Mouse (Mus musculus) induced T-regulatory cell, adult 2 months (primary cell): ENCODE results near the gene Atg101.

Source experiments
- DNase-seq: peaks from one replicate; pipeline ENCODE4 v3.0.0-alpha.2; 2012; ENCODE audit warnings: low read depth

Atg101 gene

DNA sequence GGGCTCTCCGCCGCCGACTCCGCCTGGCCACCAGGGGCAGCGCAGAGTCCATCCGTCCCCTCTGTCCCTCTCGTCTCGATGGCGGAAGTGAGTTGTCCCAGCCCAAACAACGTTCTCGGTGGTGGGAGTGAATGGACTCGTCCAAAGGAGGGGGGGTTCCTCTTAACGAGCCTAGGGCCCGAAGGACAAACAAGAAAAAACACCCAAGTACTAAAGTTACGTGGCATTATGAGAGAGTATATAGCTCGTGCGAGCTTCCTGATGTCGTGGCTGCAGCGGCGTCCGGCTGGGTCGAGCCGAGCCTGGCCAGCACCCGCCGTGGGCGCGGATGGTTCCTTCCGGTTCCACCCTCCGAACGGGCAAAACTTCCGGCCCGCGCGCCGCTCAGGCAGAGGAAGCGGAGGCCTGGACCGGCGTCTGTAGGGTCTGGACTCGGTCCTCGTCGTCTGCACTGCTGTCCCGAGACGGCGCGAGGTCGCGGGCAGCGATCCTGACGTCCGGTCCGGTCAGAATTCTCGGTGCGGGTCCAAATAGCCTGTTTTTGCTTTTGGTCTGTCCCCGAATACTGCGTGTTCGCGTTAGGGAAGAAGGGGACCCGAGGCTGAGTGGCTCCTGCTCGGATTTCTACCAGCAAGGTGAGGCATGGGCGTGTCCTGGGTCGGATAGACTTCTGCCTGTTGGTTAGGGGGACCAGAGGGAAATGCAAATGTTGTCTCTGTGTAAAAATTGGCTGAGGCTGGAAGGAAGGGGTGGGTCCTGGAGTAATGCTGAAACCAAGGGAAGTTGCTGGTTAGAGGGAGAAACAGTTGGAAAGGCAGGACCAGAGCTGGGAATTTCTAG is at the start of gene Atg101:
Gene Atg101, plus strand, starts transcription at position 362 of the 840 bp plus-strand sequence.
- DNase-seq: peak; percentile 97

DNA sequence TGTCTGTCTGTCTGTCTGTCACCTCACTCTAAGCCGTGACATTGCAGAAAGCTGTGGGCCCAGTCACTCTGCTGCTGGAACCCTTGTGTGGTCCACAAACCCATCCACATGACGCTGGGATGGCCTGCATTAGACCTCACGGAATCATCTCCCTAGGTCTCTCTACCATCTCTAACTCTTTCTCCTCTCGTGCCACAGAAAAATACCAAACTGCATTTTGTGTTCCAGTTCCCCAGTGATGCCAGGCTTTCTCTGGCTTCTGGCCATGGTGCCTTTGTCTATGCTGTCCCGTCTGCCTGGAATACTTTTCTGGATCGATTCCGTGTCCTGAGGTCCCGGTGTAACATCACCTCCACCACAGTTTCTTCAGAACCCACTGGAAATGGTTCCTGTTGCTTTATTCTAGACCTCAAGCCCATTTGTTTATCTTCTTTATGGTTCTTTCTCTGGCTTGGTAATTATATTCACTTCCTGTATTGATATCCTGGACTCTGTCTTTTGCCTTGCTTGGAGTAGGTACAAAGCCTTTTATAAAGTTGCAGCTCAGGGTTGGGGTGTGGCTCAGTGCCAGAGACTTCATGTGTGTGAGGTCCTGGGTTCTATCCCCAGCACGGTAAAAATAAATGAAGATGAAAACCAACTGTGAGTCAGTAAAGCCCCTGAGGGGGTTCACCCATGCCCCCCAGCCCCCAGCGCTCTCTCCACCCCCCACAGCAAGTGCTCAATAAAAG is 49.3 kb upstream of the Atg101 start:
- no peak for DNase-seq

DNA sequence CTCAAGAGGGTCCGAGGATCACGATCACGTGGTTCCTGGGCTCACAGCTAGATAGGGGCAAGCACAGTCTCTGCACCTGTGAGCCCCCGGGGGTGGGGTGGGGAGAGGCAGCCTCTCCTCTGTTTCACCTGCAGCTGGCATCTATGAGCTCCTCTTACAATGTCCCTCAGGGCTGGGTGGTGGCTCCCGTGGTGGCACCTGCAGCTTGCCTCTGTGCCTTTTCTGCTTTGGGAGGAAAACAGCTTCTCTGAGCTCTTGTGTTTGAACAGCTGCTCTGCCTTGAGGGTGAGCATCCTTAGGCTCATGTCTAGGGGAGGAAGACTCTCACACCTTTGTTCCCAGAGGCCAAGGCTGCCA is 48.8 kb upstream of the Atg101 start:
- DNase-seq: no peak

DNA sequence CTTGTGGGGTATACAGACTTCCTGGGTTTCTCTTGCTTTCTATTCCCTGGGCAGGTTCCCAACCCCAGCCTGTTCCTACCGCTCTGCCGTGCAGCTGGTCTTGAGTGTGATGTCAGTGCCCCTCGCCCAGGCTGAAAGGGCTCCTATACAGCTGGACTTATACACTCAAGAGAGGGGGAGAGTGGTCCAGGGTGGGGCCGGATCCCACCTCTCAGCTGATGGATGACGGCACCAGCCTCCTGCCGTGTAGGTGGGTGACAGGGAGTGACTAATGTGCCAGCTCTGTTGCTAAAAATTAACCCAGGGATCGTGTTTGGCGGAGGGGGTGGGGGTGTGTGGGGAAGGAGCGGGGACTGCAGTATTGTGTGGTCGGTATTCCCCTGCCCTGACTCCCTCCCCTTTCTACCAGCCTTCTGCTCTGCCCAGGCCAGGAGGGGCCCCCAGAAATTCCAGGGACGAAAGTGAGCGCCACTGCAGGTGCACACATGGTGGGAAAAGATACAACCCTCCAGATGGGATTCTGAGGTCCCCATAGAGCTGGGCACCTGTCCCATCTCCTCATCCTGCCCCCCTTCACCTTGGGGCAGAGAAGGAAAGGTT is 48.2 kb upstream of the Atg101 start:
- DNase-seq: no peak

DNA sequence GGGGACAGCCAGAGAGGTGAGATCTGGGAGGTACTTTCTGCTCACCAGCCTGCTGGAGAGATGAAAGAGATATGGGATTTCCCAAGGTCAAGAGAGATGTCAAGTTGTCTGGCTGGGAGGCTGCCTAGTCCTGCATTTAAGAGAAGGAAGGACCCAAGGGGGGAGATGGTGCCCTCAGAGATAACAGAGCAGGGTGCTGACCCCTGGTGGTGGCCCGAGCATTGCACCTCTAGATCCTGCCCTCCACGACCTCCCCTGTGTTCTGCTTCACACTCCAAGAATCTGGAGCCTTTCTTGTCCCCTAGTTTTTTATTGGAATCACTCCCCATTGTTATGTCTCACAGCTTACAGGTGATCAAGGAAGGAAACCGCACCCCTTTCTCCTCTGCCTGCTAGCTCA is 47.2 kb upstream of the Atg101 start:
- DNase-seq: peak; percentile 83

DNA sequence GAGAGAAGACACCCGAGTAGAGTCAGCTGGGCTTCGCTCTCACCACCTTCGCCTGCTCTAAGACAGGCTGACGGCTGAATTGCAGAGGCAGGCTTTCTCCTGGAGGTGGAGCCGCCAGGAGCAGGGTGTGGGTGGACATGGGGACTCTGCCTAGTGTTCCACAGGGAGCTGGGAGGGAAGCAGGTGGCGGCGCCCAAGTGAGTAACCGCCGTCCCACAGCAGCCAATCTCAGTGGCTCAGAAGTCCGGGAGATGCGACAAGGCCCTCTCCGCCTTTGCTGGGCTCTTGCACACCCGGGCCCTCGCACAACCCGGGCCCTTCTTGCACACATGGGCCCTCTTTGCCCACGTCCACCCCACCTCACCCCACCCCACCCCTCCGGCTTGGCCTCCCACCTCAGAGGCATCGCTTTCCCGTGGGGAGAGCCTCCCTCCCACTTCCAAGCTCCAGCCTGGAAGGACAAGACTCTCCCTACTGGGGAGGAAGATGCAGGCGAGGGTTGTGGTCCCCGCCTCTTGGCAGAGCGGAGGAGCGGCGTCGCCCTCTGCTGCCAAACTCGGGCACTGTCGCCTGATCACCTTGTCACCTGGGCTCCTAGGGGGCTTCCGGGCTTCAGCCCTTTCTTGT is 45.1 kb upstream of the Atg101 start:
- peak; percentile 77 for DNase-seq

DNA sequence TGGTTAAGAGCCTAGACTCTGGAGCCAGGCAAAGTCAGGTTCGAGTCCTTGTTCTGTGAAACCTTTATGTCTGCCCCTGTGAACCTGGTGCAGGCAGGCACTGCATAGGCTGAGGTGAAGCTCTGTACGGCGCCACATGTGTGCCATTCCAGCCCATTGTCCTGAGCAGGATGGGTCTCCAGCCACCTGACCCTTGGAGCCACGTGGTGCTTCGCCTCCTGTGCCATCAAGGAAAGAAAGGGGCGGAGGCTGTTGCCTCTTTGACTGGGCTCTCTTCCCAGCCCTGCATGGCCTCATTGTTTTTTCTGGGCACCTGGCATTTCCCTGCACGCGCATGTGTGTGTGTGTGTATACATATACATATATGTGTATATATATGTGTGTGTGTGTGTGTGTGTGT is 44.3 kb upstream of the Atg101 start:
- no peak for DNase-seq

DNA sequence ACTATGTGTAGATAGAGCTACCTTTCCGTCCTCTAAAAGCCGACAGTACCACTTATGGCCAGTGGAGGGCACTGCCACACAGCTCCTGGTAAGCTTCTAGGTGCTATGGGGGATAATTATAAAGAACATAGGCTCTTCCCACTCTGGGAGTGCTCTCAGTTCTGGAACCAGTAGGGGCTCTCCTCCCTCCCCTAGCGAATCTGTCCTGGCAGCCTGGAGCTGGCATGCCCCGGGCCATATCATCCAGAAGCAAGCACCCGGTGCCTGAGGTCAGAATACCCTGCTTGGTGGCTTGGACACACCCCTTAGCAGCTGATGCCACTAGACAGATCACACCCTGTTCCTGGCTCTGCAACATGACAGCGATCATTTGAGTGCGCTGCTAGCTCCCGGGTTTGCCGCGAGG is 43.3 kb upstream of the Atg101 start:
- peak; percentile 95 for DNase-seq

DNA sequence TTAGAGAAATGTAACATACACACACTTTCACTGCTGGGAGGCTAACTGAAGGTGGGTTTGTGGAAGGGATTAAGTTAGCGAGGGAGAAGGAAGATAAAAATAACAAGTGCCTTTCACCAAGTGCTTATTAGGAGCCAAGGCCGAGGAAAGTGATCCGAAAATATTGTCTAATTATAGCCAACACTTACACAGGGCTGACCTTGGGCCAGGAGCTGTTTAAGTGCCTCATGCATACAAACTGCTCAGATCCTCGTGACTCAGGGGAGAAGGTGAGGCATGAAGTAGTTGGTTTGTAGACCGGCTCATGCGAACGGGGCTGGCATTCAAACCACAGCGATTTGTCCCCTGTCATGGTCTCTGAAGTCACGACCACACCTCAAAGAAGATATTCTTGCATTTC is 42.8 kb upstream of the Atg101 start:
- DNase-seq: no peak

DNA sequence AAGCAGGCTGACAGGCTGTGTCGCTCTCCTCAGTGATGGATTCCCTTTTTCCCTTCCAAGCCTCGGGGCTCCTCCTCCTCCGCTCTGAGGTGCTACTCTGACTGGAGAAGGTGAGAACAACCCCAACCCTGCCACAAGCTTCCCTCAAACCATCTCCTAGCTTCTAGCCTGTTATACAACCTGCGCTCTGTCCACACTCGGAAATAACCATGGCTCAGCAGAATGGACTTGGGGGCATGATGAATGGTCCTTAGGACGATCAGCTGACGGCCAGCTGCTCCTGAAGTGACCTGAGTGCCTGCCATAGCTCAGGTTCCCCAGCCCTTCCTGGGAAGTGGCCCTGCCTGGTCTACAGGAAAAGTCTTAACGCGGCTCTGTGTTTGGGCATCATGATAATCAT is 42.2 kb upstream of the Atg101 start:
- peak; percentile 20 for DNase-seq

DNA sequence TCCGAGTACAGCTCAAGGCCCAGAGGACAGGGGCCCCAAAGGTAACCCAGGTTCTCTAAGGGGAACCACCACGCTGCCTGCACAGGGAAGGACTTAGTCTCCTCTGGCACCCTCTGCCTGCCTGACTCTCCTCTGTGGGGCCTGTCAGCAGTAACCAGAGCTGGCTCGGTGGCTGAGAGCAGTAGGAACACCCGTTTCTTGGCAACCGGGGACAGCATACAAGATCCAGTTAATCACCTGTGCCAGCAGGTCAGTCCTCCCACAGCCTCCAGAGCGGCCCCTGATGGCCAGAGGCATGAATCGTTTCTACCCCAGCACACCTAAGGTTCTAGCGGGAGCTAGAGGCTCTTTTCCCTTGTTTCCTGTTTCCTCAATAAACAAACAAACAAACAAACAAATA is 41.4 kb upstream of the Atg101 start:
- DNase-seq: peak; percentile 69

DNA sequence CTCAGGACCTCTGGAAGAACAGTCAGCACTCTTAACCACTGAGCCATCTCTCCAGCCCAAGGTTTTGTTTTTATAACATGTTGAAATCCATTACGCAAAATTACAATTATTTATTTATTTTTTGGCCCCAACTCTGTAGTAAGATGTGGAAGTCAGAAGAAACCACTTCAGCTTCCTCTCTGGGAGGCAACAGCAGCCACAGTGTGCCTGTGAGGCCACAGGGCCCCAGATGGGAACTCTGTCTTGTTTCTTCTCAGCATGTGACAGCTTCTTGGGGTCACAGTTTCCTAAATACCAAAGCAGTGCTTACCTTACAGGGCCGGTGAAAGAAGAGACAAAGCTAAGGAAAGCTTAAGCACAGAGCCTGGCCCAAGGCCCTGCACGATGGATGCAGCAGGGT is 40.1 kb upstream of the Atg101 start:
- peak; percentile 35 for DNase-seq

DNA sequence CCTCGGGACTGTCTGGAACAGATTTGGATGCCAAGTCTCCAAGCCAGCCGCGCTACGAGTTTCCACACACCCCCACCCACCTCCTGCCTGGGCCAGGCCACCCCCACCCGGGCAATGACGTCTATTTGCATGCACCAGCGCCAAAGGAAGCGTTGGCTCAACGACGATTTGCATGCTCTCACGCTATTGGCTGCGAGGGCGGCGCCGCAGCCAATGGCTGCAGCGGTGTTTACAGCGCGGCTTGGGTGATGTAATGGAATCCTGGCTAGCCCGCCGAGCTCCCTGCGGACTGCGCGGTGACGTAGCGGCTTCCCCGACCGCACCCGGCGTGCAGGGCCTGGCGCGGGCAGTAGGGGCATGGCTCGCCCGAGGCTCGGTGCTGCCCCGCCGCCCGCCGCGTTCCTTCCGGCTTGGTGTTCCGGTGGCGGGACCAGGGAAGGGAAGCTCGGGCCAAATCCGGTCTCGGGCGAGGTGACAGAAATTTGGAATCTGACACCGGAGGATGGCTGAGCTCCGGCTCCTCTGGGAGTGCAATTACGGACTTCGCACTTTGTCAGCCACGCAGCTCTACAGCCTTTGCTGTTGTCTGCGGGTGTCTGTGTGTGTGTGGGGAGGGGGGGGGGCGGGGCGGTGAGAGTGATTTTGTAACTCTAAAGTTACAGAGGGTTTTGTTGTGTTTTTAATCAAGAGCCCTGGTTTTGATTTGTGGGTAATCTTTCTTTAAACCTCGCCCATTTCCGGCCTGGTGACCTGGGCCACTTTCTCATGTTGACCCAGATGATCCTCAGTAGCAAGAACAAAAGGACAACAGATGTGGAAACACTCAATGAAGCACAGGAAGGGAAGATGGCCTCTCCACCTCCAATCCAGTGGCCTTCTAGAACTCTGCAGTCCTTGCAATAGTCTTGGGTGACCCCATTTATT is 37.6 kb upstream of the Atg101 start:
- peak; percentile 98 for DNase-seq

DNA sequence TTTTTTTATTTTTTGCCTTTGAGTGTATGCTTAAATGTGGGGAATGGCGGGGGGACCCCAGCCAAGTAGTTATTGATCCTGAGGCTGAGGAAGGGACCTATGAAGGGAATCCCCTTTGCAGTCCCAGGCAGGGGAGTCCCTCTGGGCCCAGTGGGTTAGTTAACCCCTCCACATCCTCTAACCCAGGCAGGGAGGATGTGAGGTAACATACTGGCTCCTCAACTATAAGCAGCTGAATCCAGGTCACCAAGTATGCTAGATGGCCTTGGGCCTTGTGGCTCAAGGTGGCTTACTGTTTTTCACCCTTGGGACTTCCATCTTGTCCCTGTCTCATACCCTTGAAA is 36.9 kb upstream of the Atg101 start:
- DNase-seq: peak; percentile 83

DNA sequence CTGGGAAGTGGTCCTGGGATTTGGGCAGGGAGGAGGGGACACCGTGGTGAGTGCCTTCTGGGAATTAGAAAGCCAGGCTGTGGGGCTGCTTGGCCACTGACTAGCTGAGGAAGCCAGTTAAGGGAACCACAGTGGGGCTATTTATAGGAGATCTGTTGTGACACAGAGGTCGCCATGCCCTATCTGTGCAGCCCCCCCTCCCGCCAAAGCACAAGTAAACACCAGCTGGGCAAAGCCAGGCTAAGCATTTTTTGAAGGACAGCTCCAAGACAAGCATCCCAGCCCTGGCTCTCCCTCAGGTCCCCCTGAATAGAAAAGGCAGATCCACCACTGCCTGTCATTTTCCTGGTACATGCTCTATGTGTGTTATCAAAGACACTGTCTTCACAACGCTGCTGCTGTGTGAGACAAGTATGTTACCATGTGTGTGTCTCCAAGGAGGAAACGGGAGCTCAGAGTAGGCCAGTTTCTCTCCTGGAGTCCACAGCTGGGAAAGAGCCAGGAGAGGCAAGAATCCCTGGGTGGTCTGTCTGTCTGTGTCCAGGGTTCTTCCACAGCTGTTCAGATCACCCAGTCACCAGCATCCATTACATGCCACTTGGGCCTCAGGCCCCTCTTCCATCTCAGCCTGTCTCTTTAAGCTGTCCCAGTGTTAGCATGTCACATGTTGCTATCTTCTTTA is 35.9 kb upstream of the Atg101 start:
- no peak for DNase-seq

DNA sequence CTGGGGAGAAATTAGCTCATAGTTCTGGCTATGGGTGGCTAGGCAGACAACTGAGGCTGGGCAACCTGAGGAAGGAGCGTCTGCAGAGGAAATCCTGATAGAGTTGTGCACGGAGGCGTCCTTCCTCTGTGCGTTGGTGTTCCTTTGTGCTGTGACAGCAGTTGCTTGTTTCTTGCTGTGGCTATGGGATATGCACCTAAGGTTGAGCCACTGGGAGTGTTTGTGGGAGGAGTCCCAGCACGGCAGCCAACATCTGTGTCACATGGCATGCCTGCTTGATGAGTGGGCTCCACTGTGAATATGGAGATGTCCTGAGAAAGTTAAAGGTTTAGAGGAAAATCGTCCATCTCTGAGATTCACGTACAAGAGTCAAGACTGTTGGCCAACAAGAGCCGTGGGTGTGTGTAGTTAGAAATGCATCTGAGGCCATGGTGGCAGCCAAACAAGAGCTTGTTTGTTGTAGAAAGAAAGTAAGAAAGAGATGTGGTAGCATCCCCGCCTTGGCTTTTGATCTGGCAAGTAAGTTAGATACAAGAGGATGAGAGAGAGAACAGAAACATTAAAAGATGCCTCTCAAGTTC is 33.8 kb upstream of the Atg101 start:
- DNase-seq: peak; percentile 52

DNA sequence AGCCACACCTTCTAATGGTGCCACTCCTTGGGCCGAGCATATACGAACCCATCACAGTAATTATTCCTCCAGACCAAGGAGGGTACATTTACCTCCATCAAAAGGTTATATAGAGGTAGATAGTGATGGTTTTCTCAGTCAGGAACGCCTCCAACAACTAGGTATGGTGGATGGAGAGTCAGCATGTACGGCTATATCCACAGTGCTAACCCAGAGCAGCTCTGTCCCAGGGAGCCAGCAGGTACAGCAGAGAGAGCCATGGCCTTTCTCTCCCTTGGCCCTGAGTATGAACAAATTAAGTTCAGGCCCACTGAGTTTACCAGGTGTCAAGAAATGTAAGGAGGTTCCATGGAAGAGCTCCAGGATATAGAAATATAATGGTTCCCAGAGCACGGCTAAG is 32.1 kb upstream of the Atg101 start:
- no peak for DNase-seq

DNA sequence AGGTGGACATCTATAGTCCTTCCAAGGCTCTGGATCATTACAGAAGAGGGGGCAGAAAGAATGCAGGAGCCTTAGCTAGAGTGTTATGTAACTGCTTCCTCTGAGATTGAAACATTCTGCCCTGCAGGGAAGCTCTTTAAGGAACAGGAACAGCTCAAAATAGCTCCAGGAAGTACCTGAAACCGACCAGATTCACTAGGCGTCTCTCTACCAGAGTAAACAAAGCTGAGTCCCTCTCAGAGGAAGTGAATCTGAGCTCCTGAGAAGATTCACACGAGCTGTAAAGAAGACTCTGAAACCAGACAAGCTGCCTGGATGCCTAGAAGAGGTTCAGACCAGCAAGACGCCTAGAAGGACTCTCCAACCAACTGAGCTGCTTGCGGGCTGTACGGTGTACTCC is 31.5 kb upstream of the Atg101 start:
- peak; percentile 70 for DNase-seq

DNA sequence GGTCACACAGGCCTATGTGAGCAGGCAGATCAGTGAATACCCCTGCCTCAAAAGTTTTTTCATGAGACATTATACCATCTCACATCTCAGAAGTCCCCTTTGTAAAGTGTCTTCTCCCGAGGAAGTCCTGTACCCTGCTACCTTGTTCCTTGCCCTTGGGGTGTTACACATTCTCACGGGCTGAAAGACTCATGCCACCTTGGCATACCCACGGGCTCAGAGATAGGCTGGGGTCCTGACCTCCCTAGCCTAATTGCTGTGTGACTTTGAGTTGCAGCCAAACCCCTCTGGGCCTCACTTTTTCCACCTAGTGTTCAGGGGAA is 30.5 kb upstream of the Atg101 start:
- no peak for DNase-seq

DNA sequence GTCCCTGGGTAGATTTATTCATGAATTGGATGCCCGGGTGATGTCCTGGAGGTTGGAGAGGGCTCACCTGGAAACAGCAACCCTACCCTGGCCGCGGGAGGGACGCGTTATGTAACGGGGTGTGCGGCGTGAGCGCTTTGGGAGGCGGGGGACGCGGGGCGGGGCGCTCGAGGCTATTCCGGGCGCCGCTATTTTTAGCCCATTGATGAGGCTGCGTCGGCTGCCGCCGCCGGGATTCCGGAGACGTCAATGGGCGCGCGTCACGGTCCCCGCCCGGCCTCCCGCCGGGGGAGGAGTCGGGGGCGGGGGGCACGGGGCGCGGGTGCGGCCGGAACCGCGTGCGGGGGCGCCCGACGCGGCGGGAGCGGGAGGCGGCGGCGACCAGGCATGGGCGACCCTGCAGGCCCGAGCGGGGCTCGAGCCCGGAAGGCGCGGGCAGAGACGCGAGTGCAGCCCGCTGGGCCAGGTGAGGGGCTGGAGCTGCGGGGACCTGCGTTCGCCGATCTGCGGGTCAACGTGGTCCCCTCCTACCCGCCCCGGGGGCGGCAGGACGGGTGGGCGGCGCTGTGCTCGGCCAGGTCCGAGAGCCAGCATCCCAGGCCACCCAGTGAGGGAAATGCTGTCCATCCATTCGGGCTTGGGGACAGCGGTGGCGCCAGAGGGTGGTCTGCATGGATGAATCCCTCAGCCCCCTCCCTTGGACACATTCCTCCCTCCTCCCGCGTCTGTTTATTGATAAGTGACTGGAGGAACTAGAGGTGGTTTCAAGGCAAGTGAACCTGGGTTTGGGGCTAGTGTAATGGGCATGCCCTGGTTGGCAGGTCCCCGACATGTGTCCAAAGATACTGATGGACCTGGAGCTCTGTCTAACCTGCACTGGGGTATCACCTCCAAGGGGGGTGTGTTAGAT is 29.9 kb upstream of the Atg101 start, which contains the start of gene Nr4a1:
Gene Nr4a1, plus strand, starts transcription at position 384 of the 910 bp plus-strand sequence.
- DNase-seq: peak; percentile 95
